Mouse (Mus musculus) ES-Bruce4 (cell line): Measurements from ENCODE around the gene Stim2.

ENCODE experiments used
- CTCF ChIP-seq: IDR thresholded peaks from one replicate; pipeline ENCODE4 v1.8.1; 2011; ENCODE audit warnings: low read depth, low read length
- EP300 ChIP-seq: IDR thresholded peaks from 2 replicates; pipeline ENCODE4 v1.6.1; 2011; ENCODE audit warnings: low read depth, low read length; ENCODE audit not compliant: insufficient read depth
- POLR2A ChIP-seq: IDR thresholded peaks from one replicate; pipeline ENCODE4 v1.8.1; 2011; ENCODE audit warnings: low read length; ENCODE audit not compliant: insufficient read depth

- no peak for TF ChIP-seq CTCF
- no peak for TF ChIP-seq POLR2A
- TF ChIP-seq EP300 = no peak
Observed at GRCm38 (mm10) chr5:54001021-54001420, 2.7 kb downstream of the Stim2 start.
